Mouse (Mus musculus): Measurements from ENCODE around the gene Tbrg4. TPM values are rescaled to one million over a fixed set of nuclear protein-coding genes. Genes with fewer than 3 reads are reported as not detected.

Tbrg4 gene
- polyA plus RNA-seq, 1 experiment from 2014 or later, result 23.5 TPM

GRCm38 (mm10) chr11:6567951-6568350 is 57.9 kb downstream of the Tbrg4 start:
- DNase-seq, result no peak
- no peak overlapping the region for H3K9ac ChIP-seq (replicated peaks)
- no peaks in the 10 kb centered on the region for H3K9me3 ChIP-seq (ENCODE audit: low read length)
- H3K27me3 ChIP-seq (ENCODE audit: insufficient read depth, low read length), result no peaks in the 10 kb centered on the region
- TF ChIP-seq EP300 (IDR thresholded peaks at IDR 0.05; ENCODE audit: low read depth) (no peak), CTCF (IDR thresholded peaks at IDR 0.05; ENCODE audit: low read depth) (no peak)
- H3K4me3 ChIP-seq (ENCODE audit: low read depth, low read length), result no peak overlapping the region
- peak overlapping the region; percentile 1; the same call in 1 of the 2 replicates for H3K27ac ChIP-seq (ENCODE audit: low read depth)
- peaks cover 9% of the 10 kb centered on the region; the same call in 1 of the 2 replicates for H3K4me1 ChIP-seq (ENCODE audit: insufficient read depth)
- 46% methylated on average over 8 of the region's 8 CpGs for WGBS (ENCODE audit: insufficient replicate concordance)
- no peak overlapping the region for H3K4me2 ChIP-seq (ENCODE audit: low read depth, low read length)
- peak; percentile 38 for ATAC-seq
- H3K36me3 ChIP-seq (replicated peaks; ENCODE audit: insufficient read depth, low read length), result peaks cover 41% of the 10 kb centered on the region

GRCm38 (mm10) chr11:6566496-6566895 is 59.4 kb downstream of the Tbrg4 start:
- H3K27me3 ChIP-seq (ENCODE audit: insufficient read depth, low read length), result no peaks in the 10 kb centered on the region
- H3K36me3 ChIP-seq (replicated peaks; ENCODE audit: insufficient read depth, low read length), result peaks cover 32% of the 10 kb centered on the region
- H3K27ac ChIP-seq (ENCODE audit: low read depth), result no peak overlapping the region
- WGBS (ENCODE audit: insufficient replicate concordance), result 53% methylated on average over 4 of the region's 4 CpGs
- ATAC-seq, result no peak
- TF ChIP-seq EP300 (IDR thresholded peaks at IDR 0.05; ENCODE audit: low read depth), result no peak
- TF ChIP-seq CTCF (IDR thresholded peaks at IDR 0.05; ENCODE audit: low read depth), result no peak
- H3K4me1 ChIP-seq (ENCODE audit: insufficient read depth), result peaks cover 9% of the 10 kb centered on the region
- no peak overlapping the region for H3K4me2 ChIP-seq (ENCODE audit: low read depth, low read length)
- no peak overlapping the region for H3K9ac ChIP-seq (replicated peaks)
- DNase-seq, result no peak
- H3K4me3 ChIP-seq (ENCODE audit: low read depth, low read length), result no peak overlapping the region
- no peaks in the 10 kb centered on the region for H3K9me3 ChIP-seq (ENCODE audit: low read length)

Other genes starting within 250 kb of the Tbrg4 start
- 3.4 and 3.7 TPM in 2 replicates for gene Zmiz2, start 237.0 kb downstream of the Tbrg4 start, polyA plus RNA-seq (2015; fragmentation: Nextera tagmentation; extraction: Ambion mirVana)
- gene Ppia, start 210.6 kb downstream of the Tbrg4 start, polyA plus RNA-seq (2015; fragmentation: Nextera tagmentation; extraction: Ambion mirVana), result 2,313 and 2,332 TPM in 2 replicates
- gene H2afv, start 181.6 kb downstream of the Tbrg4 start, polyA plus RNA-seq (2015; fragmentation: Nextera tagmentation; extraction: Ambion mirVana), result 135 and 137 TPM in 2 replicates
- 5.6 and 6.1 TPM in 2 replicates for gene Purb, start 150.2 kb downstream of the Tbrg4 start, polyA plus RNA-seq (2015; fragmentation: Nextera tagmentation; extraction: Ambion mirVana)
- gene Myo1g, start 105.1 kb downstream of the Tbrg4 start, polyA plus RNA-seq (2015; fragmentation: Nextera tagmentation; extraction: Ambion mirVana), result 8.2 and 9.4 TPM in 2 replicates
- 33.9 and 34.9 TPM in 2 replicates for gene Ccm2, start 79.2 kb downstream of the Tbrg4 start, polyA plus RNA-seq (2015; fragmentation: Nextera tagmentation; extraction: Ambion mirVana)
- gene Nacad, start 20.0 kb downstream of the Tbrg4 start, polyA plus RNA-seq (2015; fragmentation: Nextera tagmentation; extraction: Ambion mirVana), result 1.5 and 1.6 TPM in 2 replicates
- not detected in 2 replicates for gene Wap, start 12.6 kb upstream of the Tbrg4 start, polyA plus RNA-seq (2015; fragmentation: Nextera tagmentation; extraction: Ambion mirVana)
- gene Ramp3, start 32.5 kb upstream of the Tbrg4 start, polyA plus RNA-seq (2015; fragmentation: Nextera tagmentation; extraction: Ambion mirVana), result 0.20 and 0.28 TPM in 2 replicates
- not detected in 2 replicates for gene Gm11983, start 211.6 kb upstream of the Tbrg4 start, polyA plus RNA-seq (2015; fragmentation: Nextera tagmentation; extraction: Ambion mirVana)

All from liver, postnatal 0 days (tissue).